Mouse (Mus musculus) lung, postnatal 0 days (tissue): ENCODE measurements around the gene Zmat3. TPM values are rescaled to one million over a fixed set of nuclear protein-coding genes. Genes with fewer than 3 reads are reported as not detected.

ENCODE experiments used
- ATAC-seq: fragments of 200-750 bp; cut with Nextera tagmentation; 2 replicates; pipeline ENCODE4 v1.8.0; 2017; ENCODE audit warnings: moderate library complexity
- DNase-seq: peaks from one replicate; pipeline ENCODE4 v3.0.0-alpha.2; 2016; ENCODE audit warnings: low spot score
- H3K27ac ChIP-seq: fragments of 300-500 bp; sonication (generic); 2 replicates; pipeline ENCODE4 v1.5.1; 2014; ENCODE audit warnings: antibody characterized with exemption, mild to moderate bottlenecking, low read length, mixed read lengths
- H3K27me3 ChIP-seq: fragments of 300-500 bp; sonication (generic); replicated peaks from 2 replicates; pipeline ENCODE4 v1.6.1; 2014; ENCODE audit warnings: low read length, mixed read lengths; ENCODE audit not compliant: insufficient read depth
- H3K36me3 ChIP-seq: fragments of 300-500 bp; sonication (generic); 2 replicates; pipeline ENCODE4 v1.6.1; 2014; ENCODE audit warnings: low read length, mixed read lengths; ENCODE audit not compliant: insufficient read depth
- H3K4me1 ChIP-seq: fragments of 300-500 bp; sonication (generic); 2 replicates; pipeline ENCODE4 v1.6.1; 2014; ENCODE audit warnings: antibody characterized with exemption, low read depth, low read length, mixed read lengths; ENCODE audit not compliant: insufficient read depth
- H3K4me2 ChIP-seq: fragments of 300-500 bp; sonication (generic); replicated peaks from 2 replicates; pipeline ENCODE4 v1.6.1; 2014; ENCODE audit warnings: low read depth, mild to moderate bottlenecking, low read length, moderate library complexity, mixed read lengths
- H3K4me3 ChIP-seq: fragments of 300-500 bp; sonication (generic); 2 replicates; pipeline ENCODE4 v1.5.1; 2014; ENCODE audit warnings: low read depth, low read length
- H3K9ac ChIP-seq: fragments of 300-500 bp; sonication (generic); replicated peaks from 2 replicates; pipeline ENCODE4 v1.6.1; 2014; ENCODE audit warnings: low read depth, mild to moderate bottlenecking
- H3K9me3 ChIP-seq: fragments of 300-500 bp; sonication (generic); 2 replicates; pipeline ENCODE4 v1.6.1; 2016; ENCODE audit warnings: low read length, mixed read lengths
- CTCF ChIP-seq: IDR thresholded peaks from 2 replicates; pipeline ENCODE4 v1.5.1; 2016; ENCODE audit warnings: antibody characterized with exemption, mild to moderate bottlenecking
- EP300 ChIP-seq: IDR thresholded peaks from 2 replicates; pipeline ENCODE4 v1.6.1; 2016; ENCODE audit warnings: antibody characterized with exemption, mild to moderate bottlenecking, control low read depth
- WGBS: fragments of 180-500 bp; shearing (Covaris S2); extraction: QIAGEN DNeasy Blood & Tissue Kit; methylation state at CpG from one replicate; pipeline ENCODE4 v1.1.7; 2014; 5-methylcytosine and 5-hydroxymethylcytosine counted together
- polyA plus RNA-seq: library from polyadenylated mRNA; unstranded; fragments of >200 nt; fragmentation: Nextera tagmentation; extraction: Ambion mirVana; gene quantifications from 2 replicates; pipeline ENCODE4 v1.2.1, GENCODE M21; 2015

The Zmat3 gene
- polyA plus RNA-seq, 1 experiment from 2014 or later = 1.9 TPM

DNA sequence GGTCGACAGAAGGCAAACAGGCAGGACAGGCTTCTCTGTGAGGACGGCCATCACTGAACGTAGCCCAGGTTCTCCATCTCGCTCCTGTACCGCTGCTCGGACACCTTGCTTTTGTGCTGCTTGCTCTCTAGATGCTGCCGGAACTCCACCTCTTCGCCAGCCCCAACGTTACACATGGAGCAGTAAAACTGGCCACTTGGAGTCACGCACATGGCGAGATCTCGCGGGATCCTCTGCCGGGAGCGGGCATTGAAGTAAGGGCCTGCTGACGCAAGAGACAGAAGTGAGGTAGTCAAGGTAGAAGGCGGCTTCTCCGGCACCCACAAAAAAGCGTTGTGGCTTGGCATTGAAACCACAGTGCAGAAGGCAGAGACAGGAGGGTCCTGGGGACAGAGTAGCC is 24.4 kb downstream of the Zmat3 start:
- Histone ChIP-seq H3K4me3 (no peak overlapping the region), H3K9me3 (no peaks in the 10 kb centered on the region), H3K4me1 (no peaks in the 10 kb centered on the region), H3K9ac (no peak overlapping the region), H3K4me2 (no peak overlapping the region), H3K27me3 (no peaks in the 10 kb centered on the region), H3K36me3 (no peaks in the 10 kb centered on the region), H3K27ac (no peak overlapping the region)
- TF ChIP-seq CTCF (no peak), EP300 (no peak)
- no peak for ATAC-seq
- no peak for DNase-seq
- 93% methylated on average over 19 of the region's 19 CpGs for WGBS

DNA sequence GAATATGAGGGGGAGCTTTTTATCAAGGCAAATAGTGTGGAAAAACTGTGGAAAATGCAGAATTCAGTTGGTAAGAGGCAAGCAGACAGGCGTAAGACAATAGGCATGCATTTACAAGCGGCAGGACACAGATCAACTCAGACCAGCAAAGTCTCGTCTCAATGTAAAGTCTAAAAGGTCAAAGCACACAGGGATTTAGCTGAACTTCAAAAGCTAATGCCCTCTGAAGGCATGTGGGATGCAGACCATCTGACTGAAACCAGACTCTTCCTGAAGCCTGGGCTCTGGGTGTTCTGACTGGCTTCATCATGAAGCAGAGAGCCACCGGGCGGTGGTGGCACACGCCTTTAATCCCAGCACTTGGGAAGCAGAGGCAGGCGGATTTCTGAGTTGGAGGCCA is 27.6 kb downstream of the Zmat3 start:
- Histone ChIP-seq H3K4me3 (no peak overlapping the region), H3K4me1 (no peaks in the 10 kb centered on the region), H3K9me3 (no peaks in the 10 kb centered on the region), H3K4me2 (no peak overlapping the region), H3K27me3 (no peaks in the 10 kb centered on the region), H3K27ac (no peak overlapping the region), H3K36me3 (no peaks in the 10 kb centered on the region), H3K9ac (no peak overlapping the region)
- DNase-seq (no peak), ATAC-seq (no peak)
- no peak for TF ChIP-seq CTCF
- WGBS = 87% methylated on average over 7 of the region's 7 CpGs

DNA sequence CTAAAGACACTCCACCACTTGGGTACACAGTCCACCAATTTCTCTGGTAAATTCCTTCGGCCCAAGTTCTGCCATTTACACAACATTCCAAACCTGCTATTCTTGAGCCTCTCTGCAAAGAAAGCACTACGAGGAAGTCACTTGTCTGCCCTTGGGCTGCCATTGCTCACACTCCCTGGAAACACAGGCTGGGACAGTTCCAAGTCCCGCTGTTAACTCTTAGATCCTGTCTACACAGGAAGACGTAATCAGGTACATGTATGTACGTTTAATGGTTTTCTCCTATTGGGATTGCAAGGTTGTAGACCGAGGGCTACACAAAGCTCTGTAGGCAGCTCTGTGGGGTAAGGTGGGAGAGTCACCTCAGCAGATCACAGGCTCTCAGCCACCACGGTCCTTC is 28.0 kb downstream of the Zmat3 start:
- Histone ChIP-seq H3K27ac (no peak overlapping the region), H3K9me3 (no peaks in the 10 kb centered on the region), H3K4me3 (no peak overlapping the region), H3K36me3 (no peaks in the 10 kb centered on the region), H3K4me1 (no peaks in the 10 kb centered on the region), H3K9ac (no peak overlapping the region), H3K27me3 (no peaks in the 10 kb centered on the region), H3K4me2 (no peak overlapping the region)
- TF ChIP-seq EP300 (no peak), CTCF (no peak)
- no peak for DNase-seq
- 0 out of 2 replicates have a peak, but pooled peaks have one; percentile 13 for ATAC-seq
- WGBS = 56% methylated on average over 7 of the region's 7 CpGs

DNA sequence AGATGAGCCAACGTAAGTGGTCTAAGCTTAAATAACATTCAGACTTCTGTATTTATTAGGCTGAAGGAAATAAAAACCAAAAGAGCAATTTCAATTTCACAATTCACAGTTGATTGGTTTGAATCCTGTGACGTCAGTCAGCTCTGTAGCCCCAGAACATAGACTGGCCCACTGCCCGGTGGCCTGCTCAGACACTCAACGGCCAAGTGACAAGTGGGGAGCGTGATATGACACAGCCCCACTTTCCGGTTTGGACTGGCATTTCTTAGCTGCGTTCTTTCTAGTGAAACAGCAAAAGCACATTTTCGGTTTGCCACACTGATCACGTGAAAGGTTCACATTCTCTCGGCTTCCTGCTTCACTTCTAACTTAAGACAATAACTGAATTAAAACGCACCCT is 30.9 kb downstream of the Zmat3 start:
- Histone ChIP-seq H3K9ac (no peak overlapping the region), H3K4me2 (0 out of 2 replicates have a peak overlapping the region, but pooled peaks have one; percentile 18), H3K27ac (no peak overlapping the region), H3K4me1 (no peaks in the 10 kb centered on the region), H3K4me3 (no peak overlapping the region), H3K27me3 (no peaks in the 10 kb centered on the region), H3K9me3 (no peaks in the 10 kb centered on the region), H3K36me3 (no peaks in the 10 kb centered on the region)
- DNase-seq = peak; percentile 94
- TF ChIP-seq EP300 (peak; percentile 48; the same call in 1 of the 2 replicates), CTCF (no peak)
- 49% methylated on average over 11 of the region's 11 CpGs for WGBS
- ATAC-seq = peak; percentile 92

DNA sequence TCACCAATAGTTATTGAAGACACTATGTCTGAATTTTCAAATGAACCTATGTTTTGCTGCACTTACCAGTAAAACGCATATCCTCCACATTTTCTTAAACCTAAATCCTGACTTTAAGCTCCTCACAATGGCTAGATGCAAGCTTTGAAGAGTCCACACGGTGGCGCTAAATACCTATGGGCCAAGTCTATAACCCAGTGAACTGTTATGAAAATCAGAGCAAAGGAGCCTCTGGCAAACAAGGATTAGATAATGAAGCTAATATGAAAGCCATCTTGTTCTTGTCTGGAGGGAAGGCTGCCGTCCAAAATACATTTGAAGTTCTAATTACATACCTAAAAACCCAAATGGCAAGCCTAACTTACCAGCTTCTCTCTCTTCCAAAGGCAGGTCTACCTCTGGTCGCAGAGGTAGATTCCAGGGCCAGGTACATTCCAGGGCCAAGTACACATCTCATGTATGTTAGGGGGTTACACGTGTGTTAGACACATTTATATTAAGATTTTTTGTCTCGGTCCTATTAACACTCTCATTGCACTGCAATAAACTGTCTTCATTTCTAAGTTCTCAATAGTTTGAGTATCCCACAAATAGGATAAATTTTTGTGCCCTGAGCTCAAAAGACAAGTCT is 32.2 kb downstream of the Zmat3 start:
- 28% methylated on average over 7 of the region's 7 CpGs for WGBS
- H3K4me1 ChIP-seq = no peaks in the 10 kb centered on the region
- no peak overlapping the region for H3K27ac ChIP-seq
- H3K36me3 ChIP-seq = no peaks in the 10 kb centered on the region
- ATAC-seq (peak; percentile 75), DNase-seq (peak; percentile 91)
- no peak overlapping the region for H3K4me3 ChIP-seq
- no peak overlapping the region for H3K4me2 ChIP-seq
- no peaks in the 10 kb centered on the region for H3K27me3 ChIP-seq
- no peak overlapping the region for H3K9ac ChIP-seq
- no peaks in the 10 kb centered on the region for H3K9me3 ChIP-seq
- TF ChIP-seq EP300 (0 out of 2 replicates have a peak, but pooled peaks have one; percentile 10), CTCF (peak; percentile 98)

DNA sequence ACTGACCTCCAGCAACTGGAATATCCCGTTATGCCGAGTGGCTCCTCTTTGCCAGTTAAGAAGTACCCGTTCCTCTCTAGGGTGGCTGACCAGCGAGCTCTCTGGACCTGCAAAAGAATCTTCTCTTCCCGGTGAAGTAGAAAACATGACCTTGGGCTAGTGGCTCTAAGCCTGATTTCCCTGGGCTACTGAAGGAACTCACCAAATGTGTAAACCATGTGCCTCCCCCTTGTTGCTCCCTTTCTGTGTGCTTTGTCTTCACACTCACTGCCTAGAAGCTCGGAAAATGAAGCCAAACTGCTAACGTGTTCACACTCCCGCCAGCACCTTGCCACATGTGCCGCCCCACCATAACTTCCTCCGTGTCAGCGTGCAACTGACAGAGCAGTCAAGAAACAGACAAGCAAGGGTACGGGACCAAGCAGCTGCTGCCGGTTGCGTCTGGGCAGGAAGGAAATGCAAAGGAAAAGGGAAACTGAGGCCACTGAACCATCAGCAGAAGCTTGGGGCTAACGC is 47.9 kb downstream of the Zmat3 start:
- Histone ChIP-seq H3K9ac (no peak overlapping the region), H3K4me2 (no peak overlapping the region), H3K36me3 (no peaks in the 10 kb centered on the region), H3K9me3 (no peaks in the 10 kb centered on the region), H3K27ac (no peak overlapping the region), H3K4me3 (no peak overlapping the region), H3K27me3 (no peaks in the 10 kb centered on the region), H3K4me1 (no peaks in the 10 kb centered on the region)
- ATAC-seq (no peak), DNase-seq (no peak)
- WGBS = 50% methylated on average over 15 of the region's 15 CpGs
- TF ChIP-seq CTCF (no peak), EP300 (no peak)
